Mouse (Mus musculus) embryonic fibroblast, embryonic 13.5 days (primary cell): Measurements from ENCODE around the gene Arhgap31.

Experiments
- CTCF ChIP-seq: IDR thresholded peaks from 2 replicates; pipeline ENCODE4 v1.5.1; 2011; ENCODE audit warnings: mild to moderate bottlenecking, control low read depth, low read length, moderate library complexity, borderline replicate concordance; ENCODE audit not compliant: insufficient read depth
- POLR2A ChIP-seq: IDR thresholded peaks from 2 replicates; pipeline ENCODE4 v1.6.1; 2011; ENCODE audit warnings: low read depth, mild to moderate bottlenecking, control low read depth, low read length, moderate library complexity

GRCm38 (mm10) chr16:38761972-38762371 is 48.9 kb upstream of the Arhgap31 start:
- no peak for TF ChIP-seq CTCF
- no peak for TF ChIP-seq POLR2A
